Mouse (Mus musculus) midbrain, embryonic 16.5 days (tissue): Measurements from ENCODE around the gene Eci1. TPM values are rescaled to one million over a fixed set of nuclear protein-coding genes. Genes with fewer than 3 reads are reported as not detected.

Source experiments
- ATAC-seq: fragments of 200-750 bp; cut with Nextera tagmentation; 2 replicates; pipeline ENCODE4 v1.8.0; 2017; ENCODE audit warnings: moderate TSS enrichment
- H3K27ac ChIP-seq: fragments of 300-500 bp; sonication (generic); 2 replicates; pipeline ENCODE4 v1.5.1; 2014; ENCODE audit warnings: mild to moderate bottlenecking, low read length, mixed read lengths
- H3K27me3 ChIP-seq: fragments of 300-500 bp; sonication (generic); 2 replicates; pipeline ENCODE4 v1.6.1; 2014; ENCODE audit warnings: low read depth, low read length, mixed read lengths; ENCODE audit not compliant: control insufficient read depth, insufficient read depth
- H3K36me3 ChIP-seq: fragments of 300-500 bp; sonication (generic); 2 replicates; pipeline ENCODE4 v1.6.1; 2014; ENCODE audit warnings: mild to moderate bottlenecking, low read length, moderate library complexity, mixed read lengths; ENCODE audit not compliant: control insufficient read depth, insufficient read depth
- H3K4me1 ChIP-seq: fragments of 300-500 bp; sonication (generic); 2 replicates; pipeline ENCODE4 v1.6.1; 2014; ENCODE audit warnings: mild to moderate bottlenecking, low read length, mixed read lengths; ENCODE audit not compliant: control insufficient read depth, insufficient read depth
- H3K4me2 ChIP-seq: fragments of 300-500 bp; sonication (generic); 2 replicates; pipeline ENCODE4 v1.6.1; 2014; ENCODE audit warnings: mild to moderate bottlenecking, low read length, mixed read lengths
- H3K4me3 ChIP-seq: fragments of 300-500 bp; sonication (generic); 2 replicates; pipeline ENCODE4 v1.5.1; 2014; ENCODE audit warnings: low read depth, mild to moderate bottlenecking, low read length, moderate library complexity, mixed read lengths
- H3K9ac ChIP-seq: fragments of 300-500 bp; sonication (generic); 2 replicates; pipeline ENCODE4 v1.6.1; 2014; ENCODE audit warnings: low read depth, low read length, mixed read lengths
- H3K9me3 ChIP-seq: fragments of 300-500 bp; sonication (generic); replicated peaks from 2 replicates; pipeline ENCODE4 v1.6.1; 2014; ENCODE audit warnings: mild to moderate bottlenecking, low read length, mixed read lengths; ENCODE audit not compliant: control insufficient read depth, poor library complexity, severe bottlenecking
- WGBS: fragments of 180-500 bp; shearing (Covaris S2); extraction: QIAGEN DNeasy Blood & Tissue Kit; methylation state at CpG from one replicate; pipeline ENCODE4 v1.1.7; 2014; 5-methylcytosine and 5-hydroxymethylcytosine counted together
- polyA plus RNA-seq: library from polyadenylated mRNA; unstranded; fragments of >200 nt; fragmentation: Nextera tagmentation; extraction: Ambion mirVana; gene quantifications from 2 replicates; pipeline ENCODE4 v1.2.1, GENCODE M21; 2015

Eci1 gene
- polyA plus RNA-seq, 1 experiment from 2014 or later = 34.2 TPM

GRCm38 (mm10) chr17:24475586-24475985 is 49.1 kb downstream of the Eci1 start:
- Histone ChIP-seq H3K9me3 (no peaks in the 10 kb centered on the region), H3K4me2 (no peak overlapping the region), H3K9ac (no peak overlapping the region), H3K27ac (no peak overlapping the region), H3K27me3 (no peaks in the 10 kb centered on the region), H3K36me3 (peaks cover 22% of the 10 kb centered on the region), H3K4me3 (no peak overlapping the region), H3K4me1 (peaks cover 32% of the 10 kb centered on the region)
- 94% methylated on average over 6 of the region's 6 CpGs for WGBS
- ATAC-seq = no peak

- Histone ChIP-seq H3K4me1 (peaks cover 28% of the 10 kb centered on the region), H3K36me3 (peaks cover 22% of the 10 kb centered on the region), H3K4me3 (no peak overlapping the region), H3K4me2 (no peak overlapping the region), H3K27ac (no peak overlapping the region), H3K9me3 (no peaks in the 10 kb centered on the region), H3K9ac (no peak overlapping the region), H3K27me3 (no peaks in the 10 kb centered on the region)
- ATAC-seq = no peak
- WGBS = 90% methylated on average over 10 of the region's 10 CpGs
These were observed 49.8 kb downstream of the Eci1 start for GRCm38 (mm10) chr17:24476022-24476776.

GRCm38 (mm10) chr17:24477053-24477984 is 50.9 kb downstream of the Eci1 start:
- no peak overlapping the region for H3K4me3 ChIP-seq
- H3K27me3 ChIP-seq = no peaks in the 10 kb centered on the region
- H3K4me2 ChIP-seq = peak overlapping the region; percentile 73; the same call in 1 of the 2 replicates
- 91% methylated on average over 20 of the region's 20 CpGs for WGBS
- no peak for ATAC-seq
- H3K27ac ChIP-seq = no peak overlapping the region
- H3K9me3 ChIP-seq = no peaks in the 10 kb centered on the region
- H3K4me1 ChIP-seq = peaks cover 17% of the 10 kb centered on the region
- H3K36me3 ChIP-seq = peaks cover 22% of the 10 kb centered on the region
- H3K9ac ChIP-seq = peak overlapping the region; percentile 90; the same call in 1 of the 2 replicates

GRCm38 (mm10) chr17:24477985-24478600 is 51.7 kb downstream of the Eci1 start:
- Histone ChIP-seq H3K4me2 (peak overlapping the region; percentile 73), H3K36me3 (peaks cover 22% of the 10 kb centered on the region), H3K4me3 (peak overlapping the region; percentile 80), H3K9me3 (no peaks in the 10 kb centered on the region), H3K9ac (peak overlapping the region; percentile 90), H3K27ac (peak overlapping the region; percentile 99; the same call in 1 of the 2 replicates), H3K27me3 (no peaks in the 10 kb centered on the region), H3K4me1 (peaks cover 13% of the 10 kb centered on the region)
- ATAC-seq = peak; percentile 50
- 48% methylated on average over 11 of the region's 11 CpGs for WGBS

GRCm38 (mm10) chr17:24478663-24479380 is 52.4 kb downstream of the Eci1 start, which contains the start of gene Mlst8:
Gene Mlst8 (minus strand): TSS chr17:24479078.
- Histone ChIP-seq H3K27me3 (no peaks in the 10 kb centered on the region), H3K9ac (peak within 1 kb of the TSS; percentile 90), H3K36me3 (peaks cover 22% of the 10 kb centered on the region), H3K9me3 (no peaks in the 10 kb centered on the region), H3K27ac (peak within 1 kb of the TSS; percentile 99), H3K4me1 (peaks cover 10% of the 10 kb centered on the region), H3K4me2 (peak within 1 kb of the TSS; percentile 73), H3K4me3 (peak within 1 kb of the TSS; percentile 80)
- peak; percentile 91 for ATAC-seq
- WGBS = under 1% methylated on average over 48 of the region's 48 CpGs

GRCm38 (mm10) chr17:24479431-24479830 is 53.0 kb downstream of the Eci1 start:
- H3K4me1 ChIP-seq = peaks cover 10% of the 10 kb centered on the region
- peak overlapping the region; percentile 51; the same call in 1 of the 2 replicates for H3K4me2 ChIP-seq
- H3K36me3 ChIP-seq = peaks cover 21% of the 10 kb centered on the region
- H3K27me3 ChIP-seq = no peaks in the 10 kb centered on the region
- H3K4me3 ChIP-seq = peak overlapping the region; percentile 80
- H3K9me3 ChIP-seq = no peaks in the 10 kb centered on the region
- no peak for ATAC-seq
- H3K27ac ChIP-seq = no peak overlapping the region
- 33% methylated on average over 1 of the region's 1 CpGs for WGBS
- H3K9ac ChIP-seq = no peak overlapping the region

GRCm38 (mm10) chr17:24480201-24480826 is 53.9 kb downstream of the Eci1 start:
- Histone ChIP-seq H3K4me2 (no peak overlapping the region), H3K9ac (no peak overlapping the region), H3K4me1 (peaks cover 12% of the 10 kb centered on the region), H3K27me3 (no peaks in the 10 kb centered on the region), H3K27ac (no peak overlapping the region), H3K9me3 (no peaks in the 10 kb centered on the region), H3K36me3 (peaks cover 16% of the 10 kb centered on the region), H3K4me3 (no peak overlapping the region)
- 40% methylated on average over 3 of the region's 3 CpGs for WGBS
- ATAC-seq = no peak
